Mouse (Mus musculus) bone marrow, adult 2 months (tissue): Measurements from ENCODE around the gene Lhfpl3. TPM values are rescaled to one million over a fixed set of nuclear protein-coding genes. Genes with fewer than 3 reads are reported as not detected.

Experiments used
- H3K27ac ChIP-seq: fragments of 200-500 bp; 2 replicates; pipeline ENCODE4 v1.5.1; 2012; ENCODE audit warnings: low read depth, mild to moderate bottlenecking, control low read depth, inconsistent platforms, low read length; ENCODE audit not compliant: control insufficient read depth, poor library complexity, insufficient read depth
- H3K4me1 ChIP-seq: fragments of 200-500 bp; 2 replicates; pipeline ENCODE4 v1.6.1; 2011; ENCODE audit warnings: low read length; ENCODE audit not compliant: control insufficient read depth, insufficient read depth
- H3K4me3 ChIP-seq: fragments of 200-500 bp; replicated peaks from 2 replicates; pipeline ENCODE3; 2011; ENCODE audit warnings: mild to moderate bottlenecking, low read depth, low read length, control low read depth; ENCODE audit not compliant: control insufficient read depth
- CTCF ChIP-seq: fragments of 200-500 bp; IDR thresholded peaks from 2 replicates; pipeline ENCODE4 v1.5.1; 2011; ENCODE audit warnings: low read length, control low read depth; ENCODE audit not compliant: control insufficient read depth, insufficient read depth
- POLR2A ChIP-seq: fragments of 200-500 bp; IDR thresholded peaks from 2 replicates; pipeline ENCODE4 v1.6.1; 2011; ENCODE audit warnings: low read depth, mild to moderate bottlenecking, control low read depth, low read length, borderline replicate concordance; ENCODE audit not compliant: control insufficient read depth
- WGBS: fragments of 180-500 bp; shearing (Covaris S2); methylation state at CpG from one replicate; pipeline ENCODE4 v1.1.7; 2018; 5-methylcytosine and 5-hydroxymethylcytosine counted together
- polyA plus RNA-seq: library from polyadenylated mRNA; stranded (reverse); fragments of >200 nt; gene quantifications from 2 replicates; pipeline ENCODE4 v1.2.4, GENCODE M21; 2011; ENCODE audit warnings: low replicate concordance; ENCODE audit not compliant: missing spikeins, insufficient read depth, insufficient read length

Lhfpl3 gene
- polyA plus RNA-seq, 1 experiment = not detected

GRCm38 (mm10) chr5:23219655-23220054 is 473.8 kb downstream of the Lhfpl3 start:
- WGBS = 73% methylated on average over 1 of the region's 1 CpGs
- no peak for TF ChIP-seq POLR2A
- no peak for TF ChIP-seq CTCF
- H3K27ac ChIP-seq = no peak overlapping the region
- no peak overlapping the region for H3K4me3 ChIP-seq
- no peaks in the 10 kb centered on the region for H3K4me1 ChIP-seq

- TF ChIP-seq POLR2A (no peak), CTCF (no peak)
- no peak overlapping the region for H3K4me3 ChIP-seq
- 31% methylated on average over 14 of the region's 14 CpGs for WGBS
- H3K27ac ChIP-seq = no peak overlapping the region
- no peaks in the 10 kb centered on the region for H3K4me1 ChIP-seq
Observed at GRCm38 (mm10) chr5:23224759-23225536, 479.1 kb downstream of the Lhfpl3 start.

- TF ChIP-seq CTCF = no peak
- no peak for TF ChIP-seq POLR2A
- no peak overlapping the region for H3K4me3 ChIP-seq
- H3K4me1 ChIP-seq = no peaks in the 10 kb centered on the region
- 44% methylated on average over 8 of the region's 8 CpGs for WGBS
- no peak overlapping the region for H3K27ac ChIP-seq
Observed at GRCm38 (mm10) chr5:23225621-23226020, 479.8 kb downstream of the Lhfpl3 start.

- 63% methylated on average over 3 of the region's 3 CpGs for WGBS
- H3K4me3 ChIP-seq = no peak overlapping the region
- TF ChIP-seq CTCF (no peak), POLR2A (no peak)
- H3K4me1 ChIP-seq = no peaks in the 10 kb centered on the region
- no peak overlapping the region for H3K27ac ChIP-seq
Observed at GRCm38 (mm10) chr5:23226753-23227152, 480.9 kb downstream of the Lhfpl3 start.

- WGBS = 36% methylated on average over 4 of the region's 4 CpGs
- Histone ChIP-seq H3K27ac (no peak overlapping the region), H3K4me3 (no peak overlapping the region), H3K4me1 (no peaks in the 10 kb centered on the region)
- no peak for TF ChIP-seq POLR2A
- peak; percentile 49 for TF ChIP-seq CTCF
Observed at GRCm38 (mm10) chr5:23246974-23247373, 501.1 kb downstream of the Lhfpl3 start.

- 85% methylated on average over 1 of the region's 1 CpGs for whole genome bisulfite sequencing
- TF ChIP-seq CTCF (no peak), POLR2A (no peak)
- no peaks in the 10 kb centered on the region for H3K4me1 ChIP-seq
- no peak overlapping the region for H3K4me3 ChIP-seq
- H3K27ac ChIP-seq = no peak overlapping the region
Observed at GRCm38 (mm10) chr5:23247784-23248183, 501.9 kb downstream of the Lhfpl3 start.

- no peak overlapping the region for H3K27ac ChIP-seq
- no peaks in the 10 kb centered on the region for H3K4me1 ChIP-seq
- TF ChIP-seq CTCF (no peak), POLR2A (no peak)
Observed at GRCm38 (mm10) chr5:23248303-23248702, 502.4 kb downstream of the Lhfpl3 start.

GRCm38 (mm10) chr5:23249896-23250875 is 504.3 kb downstream of the Lhfpl3 start:
- Histone ChIP-seq H3K4me1 (no peaks in the 10 kb centered on the region), H3K27ac (no peak overlapping the region), H3K4me3 (no peak overlapping the region)
- whole genome bisulfite sequencing = 58% methylated on average over 9 of the region's 9 CpGs
- TF ChIP-seq CTCF = no peak
- no peak for TF ChIP-seq POLR2A

More at GRCm38 (mm10) chr5:23248303-23248702, 502.4 kb downstream of the Lhfpl3 start:
- H3K4me3 ChIP-seq = no peak overlapping the region
